In the genomic region with DNA sequence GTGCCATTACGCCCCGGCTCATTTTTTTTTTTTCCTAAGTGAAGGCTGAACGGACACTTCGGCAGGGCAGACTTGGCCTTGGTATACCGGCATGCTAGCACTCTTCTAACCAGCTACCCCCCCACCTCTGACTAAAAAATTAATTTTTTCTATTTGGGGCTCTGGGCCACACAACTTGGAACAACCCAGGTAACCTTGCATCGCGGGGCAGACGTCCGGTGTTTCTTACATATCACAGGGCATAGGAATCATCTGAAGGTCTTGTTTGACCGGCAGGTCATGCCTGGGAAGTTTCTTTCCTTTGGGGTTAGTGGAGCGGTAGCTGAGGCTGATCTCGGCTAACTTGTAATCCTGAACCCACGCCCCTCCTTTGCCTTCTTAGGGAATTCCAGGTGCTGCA, we compare ENCODE assay signal across 8 mouse cellular contexts. TPM values are rescaled to one million over a fixed set of nuclear protein-coding genes. Genes with fewer than 3 reads are reported as not detected.
A peak's percentile ranks its signal among the peaks of the same experiment; 100 is the strongest.
DNase-seq lines count a peak whose midpoint lies in the region; ATAC-seq and TF ChIP-seq lines count a peak whose summit lies in the region.

No protein-coding gene starts in this region.

- WGBS in liver, adult 2 months = 4% methylated on average over 13 of the region's 13 CpGs
- WGBS in limb, embryonic 11.5 days = 5% methylated on average over 13 of the region's 13 CpGs
- 6% methylated on average over 13 of the region's 13 CpGs for WGBS in neural tube, embryonic 14.5 days

- H3K9ac ChIP-seq in liver, adult 2 months (ENCODE audit: low read depth, low read length) = peak overlapping the region; percentile 60
- H3K9ac ChIP-seq in limb, embryonic 11.5 days (ENCODE audit: low read length) = peak overlapping the region; percentile 73
- H3K9ac ChIP-seq in neural tube, embryonic 14.5 days (replicated peaks; ENCODE audit: low read depth, low read length) = peak overlapping the region; percentile 63

- intact Hi-C loops in left cerebral cortex, postnatal 36 days (cut with DNase I) = no loop called here

- no peak for DNase-seq in liver, adult 2 months (ENCODE audit: extremely low read depth, low read depth, low spot score)
- DNase-seq in liver = no peak
- DNase-seq in limb, embryonic 11.5 days (ENCODE audit: low spot score) = no peak
- no peak for DNase-seq in ovary, postnatal 10 days (ENCODE audit: low spot score)
- DNase-seq in left cerebral cortex, postnatal 36 days (ENCODE audit: low spot score in 2 of 2) = no peak
- DNase-seq in adrenal gland, postnatal 4 days (ENCODE audit: low spot score in 2 of 2) = no peak

- no peaks in the 10 kb centered on the region for H3K9me3 ChIP-seq in limb, embryonic 11.5 days (ENCODE audit: control insufficient read depth, low read length)
- H3K9me3 ChIP-seq in neural tube, embryonic 14.5 days (ENCODE audit: control insufficient read depth, low read length) = no peaks in the 10 kb centered on the region

- no peak for TF ChIP-seq POLR2A in liver, adult 2 months (IDR thresholded peaks at IDR 0.05; ENCODE audit: extremely low read depth, insufficient read depth, low read length)
- no peak for TF ChIP-seq POLR2A in embryonic fibroblast, embryonic 13.5 days (IDR thresholded peaks at IDR 0.05; ENCODE audit: low read depth, low read length)

- no peaks in the 10 kb centered on the region for H3K27me3 ChIP-seq in liver, adult 2 months (ENCODE audit: control insufficient read depth, insufficient read depth, low read length)
- H3K27me3 ChIP-seq in limb, embryonic 11.5 days (ENCODE audit: control insufficient read depth, insufficient read depth, low read length) = no peaks in the 10 kb centered on the region
- H3K27me3 ChIP-seq in neural tube, embryonic 14.5 days (ENCODE audit: control insufficient read depth, insufficient read depth, low read length) = no peaks in the 10 kb centered on the region

- 0 out of 2 replicates have a peak, but pooled peaks cover 3% of the 10 kb centered on the region for H3K4me1 ChIP-seq in liver, adult 2 months (ENCODE audit: control insufficient read depth, insufficient read depth, low read length)
- peaks cover 9% of the 10 kb centered on the region; the same call in 1 of the 2 replicates for H3K4me1 ChIP-seq in embryonic fibroblast, embryonic 13.5 days (ENCODE audit: control insufficient read depth, insufficient read depth, low read length)
- peaks cover 17% of the 10 kb centered on the region for H3K4me1 ChIP-seq in limb, embryonic 11.5 days (ENCODE audit: control insufficient read depth, insufficient read depth, low read length)
- H3K4me1 ChIP-seq in neural tube, embryonic 14.5 days (ENCODE audit: control insufficient read depth, insufficient read depth, low read length) = peaks cover 4% of the 10 kb centered on the region

- ATAC-seq in limb, embryonic 11.5 days (ENCODE audit: insufficient number of reproducible peaks, low FRiP score, low TSS enrichment, low read depth) = peak; percentile 10; the same call in 1 of the 2 replicates
- no peak for ATAC-seq in neural tube, embryonic 14.5 days (ENCODE audit: low read depth)

- peak overlapping the region; percentile 86 for H3K4me2 ChIP-seq in limb, embryonic 11.5 days (ENCODE audit: low read depth, severe bottlenecking)
- peak overlapping the region; percentile 78 for H3K4me2 ChIP-seq in neural tube, embryonic 14.5 days (ENCODE audit: low read depth, low read length)

- H3K27ac ChIP-seq in liver, adult 2 months (replicated peaks; ENCODE audit: insufficient read depth, low read depth, low read length) = no peak overlapping the region
- peak overlapping the region; percentile 67 for H3K27ac ChIP-seq in embryonic fibroblast, embryonic 13.5 days (ENCODE audit: insufficient read depth, low read length)
- peak overlapping the region; percentile 88 for H3K27ac ChIP-seq in limb, embryonic 11.5 days (replicated peaks; ENCODE audit: low read depth, low read length)
- no peak overlapping the region for H3K27ac ChIP-seq in neural tube, embryonic 14.5 days (ENCODE audit: low read depth, low read length)

- H3K79me2 ChIP-seq in liver, adult 2 months (ENCODE audit: control insufficient read depth, insufficient read depth, low read length) = no peaks in the 10 kb centered on the region

- H3K4me3 ChIP-seq in liver, adult 2 months (ENCODE audit: insufficient read depth, low read depth, low read length) = peak overlapping the region; percentile 64
- H3K4me3 ChIP-seq in embryonic fibroblast, embryonic 13.5 days (ENCODE audit: insufficient read depth, low read length) = peak overlapping the region; percentile 89
- H3K4me3 ChIP-seq in limb, embryonic 11.5 days (ENCODE audit: low read depth, low read length) = peak overlapping the region; percentile 84
- peak overlapping the region; percentile 61 for H3K4me3 ChIP-seq in neural tube, embryonic 14.5 days (ENCODE audit: low read depth, low read length)

- H3K36me3 ChIP-seq in liver, adult 2 months (ENCODE audit: control insufficient read depth, insufficient read depth, low read length) = no peaks in the 10 kb centered on the region
- H3K36me3 ChIP-seq in limb, embryonic 11.5 days (ENCODE audit: control insufficient read depth, insufficient read depth, low read length) = peaks cover 10% of the 10 kb centered on the region
- H3K36me3 ChIP-seq in neural tube, embryonic 14.5 days (ENCODE audit: control insufficient read depth, insufficient read depth, low read length) = no peaks in the 10 kb centered on the region

- no peak for TF ChIP-seq CTCF in liver, adult 2 months (IDR thresholded peaks at IDR 0.05; ENCODE audit: low read depth, low read length)
- TF ChIP-seq CTCF in embryonic fibroblast, embryonic 13.5 days (IDR thresholded peaks at IDR 0.05; ENCODE audit: borderline replicate concordance, insufficient read depth, low read length) = no peak

RNA-seq across cellular contexts. Expression of a gene that starts 0.8 kb away (rescaled TPM):
- 0.40 and 0.74 TPM in 2 replicates for total RNA-seq in liver, adult 2 months (2014; rRNA removed)
- polyA plus RNA-seq in liver, adult 2 months (2012; rRNA removed) = 0.24 and 0.42 TPM in 2 replicates
- 36.6 and 44.3 TPM in 2 replicates for polyA plus RNA-seq in embryonic fibroblast, embryonic 13.5 days (2011; ENCODE audit: insufficient read length, low read depth, missing spikeins)
- 155 and 161 TPM in 2 replicates for polyA plus RNA-seq in limb, embryonic 11.5 days (2014; fragmentation: Nextera tagmentation; extraction: Ambion mirVana)
- polyA plus RNA-seq in neural tube, embryonic 14.5 days (2014; fragmentation: Nextera tagmentation; extraction: Ambion mirVana) = 5.0 and 10.4 TPM in 2 replicates
- 1 to 10 TPM; 1.4 to 2.5 TPM for total RNA-seq in left cerebral cortex, postnatal 36 days (2021)
- 10 to 100 TPM; 25.3 to 27.3 TPM for total RNA-seq in adrenal gland, postnatal 4 days (2021)

RNA-seq across cellular contexts. Expression of a gene that starts 25.6 kb away (rescaled TPM):
- total RNA-seq in liver, adult 2 months (2014; rRNA removed) = 13.9 and 14.6 TPM in 2 replicates
- 30.0 and 32.7 TPM in 2 replicates for polyA plus RNA-seq in liver, adult 2 months (2012; rRNA removed)
- polyA plus RNA-seq in embryonic fibroblast, embryonic 13.5 days (2011; ENCODE audit: insufficient read length, low read depth, missing spikeins) = 80.2 and 83.0 TPM in 2 replicates
- polyA plus RNA-seq in limb, embryonic 11.5 days (2014; fragmentation: Nextera tagmentation; extraction: Ambion mirVana) = 118 and 122 TPM in 2 replicates
- polyA plus RNA-seq in neural tube, embryonic 14.5 days (2014; fragmentation: Nextera tagmentation; extraction: Ambion mirVana) = 162 TPM in 2 replicates
- total RNA-seq in left cerebral cortex, postnatal 36 days (2021) = 100 to 1,000 TPM in 1 of 2 experiments, 10 to 100 TPM in 1; 99.2 to 101 TPM
- 10 to 100 TPM; 70.7 to 72.0 TPM for total RNA-seq in adrenal gland, postnatal 4 days (2021)

RNA-seq across cellular contexts. Expression of a gene that starts 25.7 kb away (rescaled TPM):
- 0.83 and 1.4 TPM in 2 replicates for total RNA-seq in liver, adult 2 months (2014; rRNA removed)
- 0.23 and 0.51 TPM in 2 replicates for polyA plus RNA-seq in liver, adult 2 months (2012; rRNA removed)
- 4.0 and 4.8 TPM in 2 replicates for polyA plus RNA-seq in embryonic fibroblast, embryonic 13.5 days (2011; ENCODE audit: insufficient read length, low read depth, missing spikeins)
- polyA plus RNA-seq in limb, embryonic 11.5 days (2014; fragmentation: Nextera tagmentation; extraction: Ambion mirVana) = 24.9 and 25.0 TPM in 2 replicates
- 5.3 and 6.2 TPM in 2 replicates for polyA plus RNA-seq in neural tube, embryonic 14.5 days (2014; fragmentation: Nextera tagmentation; extraction: Ambion mirVana)
- total RNA-seq in left cerebral cortex, postnatal 36 days (2021) = 1 to 10 TPM; 1.1 to 1.9 TPM
- 1 to 10 TPM; 7.1 to 8.1 TPM for total RNA-seq in adrenal gland, postnatal 4 days (2021)

RNA-seq across cellular contexts. Expression of a gene that starts 27.5 kb away (rescaled TPM):
- not detected in 2 replicates for total RNA-seq in liver, adult 2 months (2014; rRNA removed)
- 0.04 and 0.10 TPM in 2 replicates for polyA plus RNA-seq in liver, adult 2 months (2012; rRNA removed)
- not detected in 2 replicates for polyA plus RNA-seq in embryonic fibroblast, embryonic 13.5 days (2011; ENCODE audit: insufficient read length, low read depth, missing spikeins)
- polyA plus RNA-seq in limb, embryonic 11.5 days (2014; fragmentation: Nextera tagmentation; extraction: Ambion mirVana) = not detected in 2 replicates
- polyA plus RNA-seq in neural tube, embryonic 14.5 days (2014; fragmentation: Nextera tagmentation; extraction: Ambion mirVana) = 0.81 and 2.2 TPM in 2 replicates
- total RNA-seq in left cerebral cortex, postnatal 36 days (2021) = under 1 TPM; 0.25 TPM
- total RNA-seq in adrenal gland, postnatal 4 days (2021) = under 1 TPM in 1 of 2 experiments, not detected in 1; 0.22 TPM

RNA-seq across cellular contexts. Expression of a gene that starts 56.8 kb away (rescaled TPM):
- total RNA-seq in liver, adult 2 months (2014; rRNA removed) = 72.3 and 84.0 TPM in 2 replicates
- 379 and 468 TPM in 2 replicates for polyA plus RNA-seq in liver, adult 2 months (2012; rRNA removed)
- polyA plus RNA-seq in embryonic fibroblast, embryonic 13.5 days (2011; ENCODE audit: insufficient read length, low read depth, missing spikeins) = 137 and 149 TPM in 2 replicates
- 661 and 703 TPM in 2 replicates for polyA plus RNA-seq in limb, embryonic 11.5 days (2014; fragmentation: Nextera tagmentation; extraction: Ambion mirVana)
- polyA plus RNA-seq in neural tube, embryonic 14.5 days (2014; fragmentation: Nextera tagmentation; extraction: Ambion mirVana) = 725 and 732 TPM in 2 replicates
- 100 to 1,000 TPM; 267 to 269 TPM for total RNA-seq in left cerebral cortex, postnatal 36 days (2021)
- 100 to 1,000 TPM; 367 to 408 TPM for total RNA-seq in adrenal gland, postnatal 4 days (2021)

Comparison
In these comparisons a context has a peak if more than half of its experiments do, and no peak if none do; other contexts are left out.
1. H3K27ac ChIP-seq: peak in embryonic fibroblast, embryonic 13.5 days (single experiment) and limb, embryonic 11.5 days (single experiment); none in liver, adult 2 months (single experiment) and neural tube, embryonic 14.5 days (single experiment).
2. Peak in every context shown above with its lines, with median percentiles within 50 percentile points of each other: H3K4me3 ChIP-seq and H3K9ac ChIP-seq.